Mouse (Mus musculus) A20 (cell line): Measurements from ENCODE around the gene Ankfy1.
"Not testable (repeated sequence)": the region's sequence is repeated elsewhere in the genome, so short reads cannot be mapped to it uniquely, and the experiment has no call there.

Experiments
- DNase-seq: peaks from one replicate; pipeline ENCODE4 v3.0.0-alpha.2; 2011; ENCODE audit warnings: low read depth, low spot score

The Ankfy1 gene

DNA sequence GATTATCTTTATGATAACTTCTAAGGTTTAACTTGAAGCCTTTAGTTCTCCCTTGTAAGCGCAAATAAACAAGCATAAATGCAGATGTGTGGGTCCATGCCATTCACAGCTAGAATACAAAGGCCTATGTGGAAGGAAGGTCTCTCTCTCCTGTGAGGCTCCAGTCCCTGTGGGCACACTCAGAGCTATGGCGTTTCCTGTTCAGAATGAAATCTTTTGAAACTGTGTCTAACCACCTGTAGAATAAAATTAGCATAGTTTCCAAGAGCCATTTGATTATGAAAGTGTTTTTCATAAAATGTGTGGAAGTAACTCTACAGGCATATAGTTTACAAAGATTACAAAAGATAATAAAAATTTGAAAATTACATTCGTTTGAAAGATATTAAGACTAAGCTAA lies 28.4 kb downstream of the Ankfy1 start:
- DNase-seq, result no peak

DNA sequence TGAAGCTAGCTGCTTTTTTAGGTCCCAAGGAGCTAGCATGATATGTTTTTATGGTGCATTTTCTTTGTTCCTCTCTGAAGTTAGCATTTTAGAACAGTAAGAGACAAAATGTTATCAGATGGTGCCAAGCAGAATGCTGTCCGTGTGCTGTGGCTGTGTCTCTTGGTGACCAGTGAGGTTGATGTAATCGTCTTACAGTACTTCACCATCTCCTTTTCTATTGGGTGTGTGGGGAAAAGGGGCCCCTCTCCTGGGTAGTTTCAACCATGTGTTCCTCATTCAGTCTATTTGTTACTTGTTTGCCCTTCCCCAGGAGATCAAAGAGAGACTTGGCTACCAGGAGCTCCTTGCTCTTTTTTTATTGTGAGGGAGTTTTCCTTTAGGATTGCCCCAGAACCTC lies 33.4 kb downstream of the Ankfy1 start:
- no peak for DNase-seq

DNA sequence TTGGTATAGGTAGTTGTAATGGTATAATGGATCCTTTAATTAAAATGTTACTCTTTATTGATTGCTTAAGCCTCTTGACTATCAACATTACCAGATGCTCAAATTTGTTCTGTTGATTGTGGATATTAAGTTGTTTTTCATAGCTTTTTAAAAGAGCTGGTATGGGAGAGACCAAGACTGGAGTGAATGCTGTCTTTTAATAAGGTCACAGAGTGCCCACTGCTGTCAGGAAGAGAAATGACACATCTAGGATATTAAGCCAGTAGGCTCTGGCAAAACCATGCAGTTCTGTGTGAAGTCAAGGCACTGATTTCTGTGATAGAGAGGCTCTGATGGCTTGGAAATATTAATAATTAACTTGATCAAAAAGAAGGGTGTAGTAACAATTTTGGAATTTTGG lies 34.1 kb downstream of the Ankfy1 start:
- peak; percentile 48 for DNase-seq

DNA sequence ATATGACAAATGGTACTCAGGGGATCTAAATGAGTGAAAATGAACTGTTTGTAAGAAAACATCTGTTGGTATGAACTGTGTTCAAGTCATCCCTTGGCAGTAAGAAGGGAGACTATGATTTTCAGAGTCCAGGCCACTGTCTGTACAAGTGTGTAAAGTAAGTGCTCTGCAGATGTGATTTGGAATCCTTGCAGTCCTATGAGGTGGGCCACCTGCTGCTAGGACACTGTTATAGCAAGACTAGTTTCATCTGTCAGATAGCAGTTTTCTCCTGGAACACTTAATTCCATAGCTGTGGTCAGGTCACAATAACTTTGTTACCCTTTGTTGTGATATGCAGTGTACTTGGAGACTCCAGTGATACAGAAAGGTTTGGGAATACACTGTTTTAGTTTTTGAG lies 36.2 kb downstream of the Ankfy1 start:
- DNase-seq, result peak; percentile 34

DNA sequence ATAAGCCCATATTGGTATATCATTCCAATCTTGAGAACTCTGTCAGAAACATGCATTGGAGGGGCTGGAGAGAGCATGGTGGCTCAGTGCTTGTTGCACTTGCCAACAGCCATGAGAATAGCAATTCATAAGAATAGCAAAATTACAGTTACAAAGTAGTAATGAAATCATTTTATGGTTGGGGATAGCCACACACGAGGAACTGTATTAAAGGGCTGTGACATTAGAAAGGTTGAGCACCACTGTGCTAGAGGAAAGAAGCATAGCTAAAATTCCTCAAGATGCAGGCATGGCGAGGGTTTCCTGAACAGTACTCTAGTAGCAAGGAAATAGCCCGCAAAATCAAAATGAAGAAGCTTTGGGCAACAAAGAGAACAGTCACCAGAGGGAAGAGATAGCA lies 43.9 kb downstream of the Ankfy1 start:
- DNase-seq, result no peak

DNA sequence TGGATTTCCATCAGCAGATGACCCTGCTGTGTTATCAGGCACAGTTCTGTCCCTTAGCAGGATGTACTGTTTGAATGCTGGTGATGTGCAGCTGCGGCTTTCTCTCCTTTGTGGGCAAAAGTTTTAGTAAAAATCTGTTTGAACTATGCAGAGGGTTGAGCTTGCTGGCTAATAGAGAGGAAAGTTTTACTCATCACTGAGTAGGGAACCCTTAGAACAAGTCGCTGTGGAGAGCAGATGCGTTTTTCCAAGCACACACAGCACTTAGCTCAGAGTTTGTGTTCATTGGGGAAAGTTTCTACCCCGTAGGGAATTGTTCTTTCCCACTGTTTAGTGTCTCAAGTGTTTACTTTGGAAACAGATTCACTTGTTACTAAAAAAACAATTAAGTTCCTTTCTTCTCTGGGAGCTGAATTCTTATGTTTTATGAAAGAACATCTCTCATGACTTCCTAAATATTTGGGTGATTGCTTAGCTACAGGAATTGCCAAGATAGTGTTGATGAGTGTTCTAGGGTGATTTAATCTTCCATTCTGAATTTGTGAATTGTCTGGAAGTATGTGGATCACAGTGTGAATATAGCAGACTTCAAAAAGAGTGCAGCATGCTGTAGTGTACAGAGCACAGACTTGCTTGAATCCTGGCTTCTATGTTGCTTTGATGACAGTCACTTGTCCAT lies 45.2 kb downstream of the Ankfy1 start:
- DNase-seq, result no peak

DNA sequence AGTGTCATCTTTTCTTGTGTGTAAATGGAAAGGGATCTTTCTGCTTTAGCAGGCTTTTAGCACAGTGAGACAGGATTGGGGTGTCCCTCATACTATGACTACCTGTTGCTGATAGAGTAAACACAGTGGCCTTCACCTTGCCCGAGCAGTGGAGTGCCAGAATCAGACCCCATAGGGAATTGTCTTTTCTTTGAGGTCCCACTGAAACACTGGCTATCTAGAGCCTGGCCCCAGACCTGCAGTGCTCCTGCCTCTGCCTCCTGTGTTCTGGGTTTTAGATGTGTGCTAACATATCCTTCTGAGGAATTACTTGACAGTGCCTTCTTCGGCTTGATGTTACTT lies 45.7 kb downstream of the Ankfy1 start:
- DNase-seq, result no peak

DNA sequence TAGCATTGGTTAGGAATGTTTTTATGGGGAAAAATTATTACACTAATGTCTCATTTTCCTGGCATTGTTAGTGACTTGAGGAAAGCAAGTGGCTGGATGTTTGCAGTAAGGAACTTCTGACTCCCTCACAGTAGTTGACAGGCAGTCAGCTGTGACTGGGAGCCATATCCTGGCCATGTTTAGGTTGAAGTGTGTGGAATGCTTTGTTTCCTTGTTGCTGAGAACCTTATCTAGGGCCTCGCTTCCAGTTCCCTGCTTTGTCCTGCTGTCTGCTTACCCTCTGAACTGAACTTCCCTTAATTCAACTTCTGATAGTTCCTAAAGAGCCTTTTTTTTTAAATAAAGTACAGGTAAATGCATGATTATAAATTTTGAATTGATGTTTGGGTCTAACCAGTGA lies 46.5 kb downstream of the Ankfy1 start:
- no peak for DNase-seq

DNA sequence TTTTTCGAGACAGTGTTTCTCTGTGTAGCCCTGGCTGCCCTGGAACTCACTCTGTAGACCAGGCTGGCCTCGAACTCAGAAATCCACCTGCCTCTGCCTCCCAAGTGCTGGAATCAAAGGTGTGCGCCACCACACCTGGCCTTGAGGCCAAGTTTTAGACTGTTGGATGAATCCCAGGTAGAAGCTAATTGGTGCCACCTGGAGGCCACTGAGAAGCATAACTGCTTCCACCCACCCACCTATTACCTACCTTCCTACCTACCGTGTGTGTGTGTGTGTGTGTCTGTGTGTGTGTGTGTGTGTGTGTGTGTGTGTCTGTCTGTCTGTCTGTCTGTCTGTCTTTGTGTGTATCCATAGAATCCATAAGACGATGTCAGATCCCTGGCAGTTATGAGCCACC lies 47.7 kb downstream of the Ankfy1 start:
- DNase-seq, result peak; percentile 39

DNA sequence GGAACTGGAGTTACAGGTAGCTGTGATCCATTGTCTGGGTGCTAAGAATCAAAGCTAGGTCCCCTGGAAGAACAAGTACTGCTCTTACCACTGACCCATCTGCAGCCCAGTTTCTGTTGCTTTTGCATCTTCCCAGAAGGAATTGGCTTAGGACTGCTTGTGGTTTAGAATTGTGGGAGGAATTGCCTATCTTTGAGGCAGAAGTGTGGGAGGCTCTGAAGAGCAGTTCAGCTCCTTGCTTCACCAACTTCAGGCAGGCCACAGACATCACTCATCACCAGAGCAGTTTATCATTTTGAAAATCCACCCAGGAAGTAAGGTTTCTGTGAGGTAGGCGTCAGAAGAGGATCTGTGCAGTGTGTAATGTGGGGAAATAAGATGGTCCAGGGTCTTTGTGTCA lies 49.2 kb downstream of the Ankfy1 start:
- no peak for DNase-seq

DNA sequence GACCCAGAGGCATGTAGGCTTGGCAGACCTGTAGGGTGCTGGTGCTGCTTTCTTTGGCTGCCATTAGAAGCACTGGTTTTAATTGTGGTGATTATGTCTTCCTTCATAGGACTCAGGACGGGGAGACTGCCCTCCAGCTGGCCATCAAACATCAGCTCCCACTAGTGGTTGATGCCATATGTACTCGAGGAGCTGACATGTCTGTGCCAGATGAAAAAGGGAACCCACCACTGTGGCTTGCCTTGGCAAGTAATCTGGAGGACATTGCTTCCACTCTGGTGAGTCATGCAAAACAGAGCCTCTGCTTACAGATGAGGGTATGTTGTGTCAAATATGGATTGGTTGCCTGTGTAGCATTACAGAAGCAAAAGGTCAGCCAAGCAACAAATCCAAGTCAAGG lies 62.1 kb downstream of the Ankfy1 start:
- peak; percentile 46 for DNase-seq

DNA sequence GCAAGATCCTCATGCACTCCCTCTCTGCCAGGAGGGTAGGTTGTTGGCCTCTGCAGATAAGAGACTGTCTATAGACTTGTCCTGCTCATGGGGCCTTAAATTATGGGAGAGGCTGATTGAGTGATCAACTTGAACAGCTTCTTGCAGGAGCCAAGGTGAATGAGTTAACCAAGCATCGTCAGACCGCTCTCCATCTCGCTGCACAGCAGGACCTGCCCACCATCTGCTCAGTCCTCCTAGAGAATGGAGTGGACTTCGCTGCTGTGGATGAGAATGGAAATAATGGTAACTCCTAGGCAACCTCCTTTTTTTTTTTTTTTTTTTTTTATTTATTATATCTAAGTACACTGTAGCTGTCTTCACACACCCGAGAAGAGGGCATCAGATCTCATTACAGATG lies 68.5 kb downstream of the Ankfy1 start:
- no peak for DNase-seq

DNA sequence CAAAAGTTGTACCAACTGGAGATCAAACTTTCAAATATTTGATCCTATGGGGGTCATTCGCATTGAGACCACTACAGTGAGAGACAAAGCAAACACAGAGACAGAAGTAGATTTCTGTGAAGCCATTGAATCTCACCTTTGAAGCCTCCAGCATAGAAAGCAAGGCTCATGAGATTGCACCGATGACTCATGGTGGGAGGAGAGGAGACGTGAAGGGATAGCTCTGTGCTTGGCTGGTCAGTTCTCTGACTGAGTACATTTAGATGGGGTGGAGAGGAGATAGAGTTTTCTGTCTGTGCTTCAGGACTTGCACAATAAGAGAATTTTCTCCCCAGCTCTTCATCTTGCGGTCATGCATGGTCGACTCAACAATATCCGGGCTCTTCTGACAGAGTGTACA lies 69.8 kb downstream of the Ankfy1 start:
- DNase-seq, result no peak

DNA sequence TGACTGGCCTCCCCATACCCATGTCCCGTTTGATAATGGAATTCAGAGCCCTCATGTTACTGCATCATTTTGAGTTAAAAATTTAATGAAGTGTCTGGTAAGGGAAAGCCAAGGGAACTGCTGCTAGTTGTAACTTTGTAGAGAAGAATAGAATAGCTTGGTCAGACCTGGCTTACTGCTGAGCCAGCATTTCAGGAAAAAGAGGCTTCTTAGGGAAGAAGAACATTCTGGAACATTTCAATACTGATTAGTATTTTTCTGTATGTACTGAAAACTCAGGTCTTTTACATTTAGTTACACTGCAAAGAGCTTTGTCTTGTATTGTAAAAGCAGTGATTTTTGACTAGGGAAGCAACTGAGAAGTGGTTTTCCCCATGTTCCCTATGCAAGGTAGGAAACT lies 71.0 kb downstream of the Ankfy1 start:
- DNase-seq, result no peak

DNA sequence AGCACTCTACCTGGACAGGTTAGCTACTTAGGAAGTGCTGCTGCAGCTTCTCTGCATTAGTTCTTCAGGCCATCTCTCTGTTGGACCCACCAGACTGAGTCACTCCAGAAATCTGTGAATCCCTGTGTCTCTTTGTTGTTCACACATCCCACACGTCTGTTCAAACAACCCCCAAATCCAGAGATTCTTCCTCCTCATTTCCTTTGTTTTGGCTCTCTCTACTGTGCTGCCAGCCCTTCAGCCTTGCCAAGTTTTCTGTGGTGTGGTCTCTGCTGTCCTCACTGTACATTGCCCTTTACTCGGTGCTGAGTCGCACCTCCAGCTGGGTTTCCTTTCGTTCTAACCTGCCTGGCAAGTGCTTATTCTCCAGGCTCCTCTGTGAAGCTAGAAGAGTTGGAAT lies 74.5 kb downstream of the Ankfy1 start:
- DNase-seq, result no peak

DNA sequence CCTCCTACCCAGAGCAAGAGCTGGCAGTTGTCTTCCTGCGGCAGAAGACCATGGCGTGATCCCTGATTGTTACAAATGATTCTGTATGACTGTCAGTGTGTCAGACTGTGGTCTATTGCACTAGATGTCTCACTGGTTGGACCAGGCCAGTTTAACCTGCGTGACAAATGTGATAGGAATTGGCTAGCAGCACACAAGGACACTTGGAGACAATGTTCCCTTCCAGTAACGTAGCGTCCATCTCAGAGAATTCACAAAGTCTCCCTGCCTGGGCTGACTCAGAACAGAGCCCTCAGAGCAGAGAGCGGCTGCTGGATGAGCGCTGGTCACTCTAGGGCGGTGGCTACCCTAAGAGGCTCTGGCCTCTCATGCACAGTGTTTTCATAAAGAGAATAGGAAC lies 77.9 kb downstream of the Ankfy1 start:
- DNase-seq, result no peak

DNA sequence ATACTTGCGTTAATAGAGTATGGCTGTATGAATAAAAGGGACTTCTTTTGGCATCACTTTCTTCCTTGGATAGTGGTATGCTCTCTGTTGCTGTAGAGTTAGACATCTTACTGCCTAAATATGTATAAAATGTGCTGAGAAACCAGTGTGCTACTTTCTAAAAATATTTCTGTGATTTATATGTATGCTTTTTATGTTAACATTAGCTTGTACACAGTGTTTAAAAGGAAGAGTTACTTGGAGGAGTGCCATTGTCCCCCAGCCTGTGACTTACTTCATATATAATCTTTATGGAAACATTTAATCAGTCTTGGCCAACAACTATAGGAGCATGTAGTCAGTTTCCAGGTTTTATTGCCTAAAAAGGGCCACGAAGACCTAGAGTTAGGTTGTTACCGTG lies 79.3 kb downstream of the Ankfy1 start:
- no peak for DNase-seq

DNA sequence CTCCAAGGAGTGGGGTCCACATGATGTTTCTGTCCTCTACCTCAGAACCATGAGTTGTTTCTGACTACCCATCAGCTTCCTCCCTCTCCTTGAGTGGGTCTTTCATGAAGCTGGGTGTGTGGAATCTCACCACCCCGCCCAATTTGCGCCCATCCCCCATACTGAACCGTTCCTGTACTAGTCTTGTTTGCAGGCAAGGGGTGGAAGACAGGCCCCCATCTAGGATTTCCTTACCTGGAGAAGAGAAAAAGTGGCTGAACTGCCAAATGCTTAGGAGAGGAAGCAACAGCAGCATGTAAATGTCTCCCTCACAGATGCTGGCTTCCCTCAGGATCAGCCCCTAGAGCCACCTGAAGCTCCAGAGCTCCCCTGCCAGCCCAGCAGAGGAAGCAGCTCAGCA lies 80.5 kb downstream of the Ankfy1 start:
- DNase-seq, result no peak

DNA sequence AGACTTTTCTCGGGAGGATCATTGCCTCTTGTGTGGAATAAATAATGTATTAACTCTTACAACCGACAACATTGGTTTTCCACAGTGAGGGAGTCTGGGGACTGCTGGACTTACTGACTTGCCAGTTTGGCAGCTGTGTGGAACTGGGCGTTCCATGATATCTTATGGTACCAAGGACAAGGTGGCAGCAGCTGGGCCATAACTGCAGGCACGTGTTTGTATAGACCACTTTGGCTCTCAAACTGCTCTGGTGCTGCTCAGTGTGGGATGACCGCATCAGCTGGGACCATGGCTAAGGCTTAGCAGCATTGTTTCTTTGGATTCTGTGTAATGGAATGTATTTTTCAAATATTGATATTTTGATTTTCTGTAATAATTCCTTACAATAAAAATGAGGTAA lies 81.0 kb downstream of the Ankfy1 start:
- DNase-seq, result no peak

DNA sequence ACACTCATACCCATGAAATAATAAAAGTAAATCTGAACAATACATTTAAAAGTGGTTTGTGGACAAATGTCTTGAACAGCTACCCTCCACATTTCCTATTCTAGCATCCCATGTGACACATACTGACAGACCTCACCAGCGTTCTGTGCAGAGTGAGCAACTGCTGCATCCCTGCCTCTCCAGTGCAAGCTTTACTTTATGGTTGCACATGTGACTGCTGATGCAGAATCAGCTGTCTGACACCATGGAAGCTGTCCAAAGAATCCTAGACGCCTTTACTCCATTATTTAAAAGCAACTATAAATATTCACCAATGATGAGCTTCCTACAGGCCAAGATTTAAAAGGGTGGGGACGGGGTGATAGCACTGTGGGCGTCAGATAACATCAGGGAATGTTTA lies 81.7 kb downstream of the Ankfy1 start:
- DNase-seq, result no peak

DNA sequence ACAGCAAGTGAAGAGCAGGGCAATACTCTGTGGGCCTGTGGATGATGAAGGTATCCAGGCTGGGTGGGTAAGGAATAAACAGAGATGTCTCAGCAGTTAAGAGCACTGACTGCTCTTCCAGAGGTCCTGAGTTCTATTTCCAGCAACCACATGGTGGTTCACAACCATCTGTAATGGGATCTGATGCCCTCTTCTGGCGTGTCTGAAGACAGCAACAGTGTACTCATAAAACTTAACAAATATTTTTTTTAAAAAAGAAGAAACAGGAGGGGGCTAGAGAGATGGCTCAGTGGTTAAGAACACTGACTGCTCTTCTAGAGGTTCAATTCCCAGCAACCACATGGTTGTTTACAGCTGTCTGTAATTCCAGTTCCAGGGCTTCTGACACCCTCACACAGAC lies 82.8 kb downstream of the Ankfy1 start:
- DNase-seq, result not testable (repeated sequence)

DNA sequence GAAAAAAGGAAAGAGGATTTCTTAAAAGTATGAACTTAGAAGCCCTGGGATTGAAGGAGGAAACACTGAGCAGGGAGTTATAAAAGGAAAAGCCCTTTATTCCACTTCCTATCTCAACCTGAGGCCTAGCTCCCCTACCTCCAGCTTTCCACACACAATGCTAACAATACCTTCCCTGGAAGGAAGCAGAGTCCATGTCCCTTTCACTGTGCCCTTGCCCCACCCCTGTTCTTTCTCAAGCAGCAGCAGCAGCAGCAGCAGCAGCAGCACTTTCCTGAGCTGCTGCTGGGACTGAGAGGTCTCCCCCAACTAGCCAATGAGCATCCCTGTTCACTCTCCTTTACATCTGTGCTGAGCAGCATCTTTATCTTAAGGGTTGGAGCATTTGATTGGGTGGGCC lies 89.2 kb downstream of the Ankfy1 start:
- no peak for DNase-seq

DNA sequence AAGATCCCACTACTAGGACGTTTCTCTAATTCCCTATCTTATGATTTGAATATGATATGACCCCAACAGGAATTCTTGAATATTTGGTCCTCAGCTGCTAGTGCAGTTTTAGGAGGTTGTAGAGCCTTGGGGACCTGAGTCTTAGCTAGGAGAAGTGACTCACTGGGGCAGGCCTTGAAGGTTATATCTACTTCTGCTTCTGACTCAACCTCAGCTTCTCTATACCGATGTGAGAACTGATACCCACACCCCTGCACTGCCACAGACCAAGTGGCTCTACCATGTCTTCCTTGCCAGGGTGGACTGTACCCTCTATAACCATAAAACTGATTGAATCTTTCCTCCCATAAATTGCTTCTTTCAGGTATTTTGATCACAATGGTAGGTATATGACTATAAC lies 92.3 kb downstream of the Ankfy1 start:
- peak; percentile 55 for DNase-seq

DNA sequence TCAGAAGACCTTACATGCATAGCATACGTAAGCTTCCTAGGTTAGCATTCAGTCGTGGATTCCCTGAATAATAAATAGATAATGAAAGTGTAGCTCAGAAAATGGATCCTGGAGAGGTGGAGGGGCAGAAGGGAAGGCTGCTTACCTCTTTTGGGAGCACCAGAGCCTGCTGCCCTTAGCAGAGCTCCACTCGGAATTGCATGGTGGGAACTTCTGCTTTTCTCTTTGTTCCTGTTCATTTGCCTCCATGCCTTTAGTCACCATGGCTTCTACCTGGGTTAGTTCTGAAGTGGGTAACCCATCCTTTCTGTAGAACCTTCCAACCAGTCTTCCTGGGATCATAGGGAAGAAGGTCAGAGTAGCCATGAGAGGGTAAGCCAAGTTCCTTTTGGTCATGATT lies 92.7 kb downstream of the Ankfy1 start:
- DNase-seq, result no peak

DNA sequence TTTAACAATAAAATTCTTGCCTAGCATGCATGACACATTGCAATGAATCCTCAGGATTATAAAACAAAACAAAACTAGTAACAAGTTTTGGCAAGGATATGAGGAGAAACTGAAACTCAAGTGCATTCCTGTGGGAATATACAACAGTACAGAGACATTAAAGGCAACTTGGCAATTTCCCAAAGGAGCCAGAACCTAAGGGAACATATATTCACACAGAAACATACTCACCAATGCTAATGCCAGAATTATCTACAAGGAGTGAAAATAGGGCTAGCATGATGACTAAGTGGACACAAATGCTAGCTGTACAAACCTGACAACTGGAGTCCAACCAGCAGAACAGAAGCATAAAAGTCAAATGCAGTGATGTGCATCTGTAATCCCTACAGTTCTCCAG lies 102.2 kb downstream of the Ankfy1 start:
- no peak for DNase-seq
